ENCODE assay signal across 13 mouse cellular contexts in the genomic region with DNA sequence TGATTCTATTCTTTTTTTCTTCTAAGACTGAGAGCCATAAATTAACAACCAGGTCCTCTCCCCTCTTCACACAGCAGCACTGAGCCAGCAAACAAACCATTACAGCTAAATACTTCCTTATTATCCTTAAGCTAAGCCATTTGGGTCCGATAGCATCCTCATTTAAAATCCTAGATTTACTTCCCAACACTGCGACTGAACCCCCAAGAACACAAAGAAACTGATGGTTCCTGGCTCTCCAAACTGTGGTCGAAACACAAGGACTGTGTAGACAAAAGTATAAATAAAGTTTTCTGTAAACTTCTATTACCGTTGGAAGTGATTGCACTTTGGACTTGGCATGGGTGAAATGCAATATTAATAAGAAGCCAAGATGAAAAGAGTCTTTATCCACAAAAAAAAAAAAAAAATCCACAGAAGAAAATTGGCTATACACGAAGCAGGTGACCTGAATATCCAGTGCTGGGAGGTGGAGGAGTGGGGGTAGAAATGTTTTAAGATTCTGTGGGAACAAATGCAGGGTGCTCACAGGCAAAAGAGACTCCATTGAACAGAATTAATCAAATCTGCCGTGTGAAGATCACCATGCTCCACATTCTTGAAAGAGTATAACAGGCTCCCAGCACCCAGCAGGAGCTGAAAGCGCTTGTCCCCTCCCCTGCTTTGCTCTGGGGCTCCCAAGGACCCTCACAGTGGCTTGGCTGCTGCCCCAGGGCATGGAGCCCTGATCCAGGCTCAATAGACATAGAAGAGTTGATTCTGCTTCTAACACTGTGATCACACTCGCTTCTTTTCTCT. TPM values are rescaled to one million over a fixed set of nuclear protein-coding genes. Genes with fewer than 3 reads are reported as not detected.
A peak's percentile ranks its signal among the peaks of the same experiment; 100 is the strongest.
DNase-seq lines count a peak whose midpoint lies in the region; ATAC-seq and TF ChIP-seq lines count a peak whose summit lies in the region.
"Had no signal": no experiment of that assay in that cellular context is flagged by ENCODE, and none has a peak within 500 bp of the region (broad histone marks: within the 10 kb centered on the region; RNA-seq: fewer than 3 reads in every experiment).

No protein-coding gene starts in this region.

- 10% methylated on average over 8 of the region's 8 CpGs for WGBS in forebrain, postnatal 0 days
- 39% methylated on average over 8 of the region's 8 CpGs for WGBS in neural tube, embryonic 15.5 days

- H3K9me3 ChIP-seq in forebrain, postnatal 0 days (ENCODE audit: low read length) = no peaks in the 10 kb centered on the region
- no peaks in the 10 kb centered on the region for H3K9me3 ChIP-seq in neural tube, embryonic 15.5 days (replicated peaks)
- H3K9me3 ChIP-seq: embryonic facial prominence, embryonic 15.5 days; heart, embryonic 15.5 days had no signal

- H3K4me2 ChIP-seq in forebrain, postnatal 0 days (ENCODE audit: low read depth) = no peak overlapping the region
- H3K4me2 ChIP-seq in neural tube, embryonic 15.5 days = no peak overlapping the region
- H3K4me2 ChIP-seq: embryonic facial prominence, embryonic 15.5 days; heart, embryonic 15.5 days; lung, embryonic 14.5 days had no signal

- H3K4me3 ChIP-seq in forebrain, postnatal 0 days (ENCODE audit: low read depth, low read length) = no peak overlapping the region
- H3K4me3 ChIP-seq in neural tube, embryonic 15.5 days (replicated peaks) = no peak overlapping the region
- H3K4me3 ChIP-seq: embryonic facial prominence, embryonic 15.5 days; heart, embryonic 15.5 days had no signal

- ATAC-seq in forebrain, postnatal 0 days = peak; percentile 94
- peak; percentile 93 for ATAC-seq in neural tube, embryonic 15.5 days (ENCODE audit: low FRiP score)

- peak overlapping the region; percentile 35; the same call in 1 of the 2 replicates for H3K27ac ChIP-seq in forebrain, postnatal 0 days (ENCODE audit: low read depth, low read length)
- H3K27ac ChIP-seq in neural tube, embryonic 15.5 days (replicated peaks) = peak overlapping the region; percentile 42; the same call in 1 of the 2 replicates
- H3K27ac ChIP-seq: embryonic facial prominence, embryonic 15.5 days; heart, embryonic 15.5 days had no signal

- H3K9ac ChIP-seq in forebrain, postnatal 0 days = no peak overlapping the region
- no peak overlapping the region for H3K9ac ChIP-seq in neural tube, embryonic 15.5 days (replicated peaks)
- H3K9ac ChIP-seq: embryonic facial prominence, embryonic 15.5 days; heart, embryonic 15.5 days; lung, embryonic 14.5 days had no signal

- H3K4me1 ChIP-seq in forebrain, postnatal 0 days (ENCODE audit: insufficient read depth) = no peaks in the 10 kb centered on the region
- no peaks in the 10 kb centered on the region for H3K4me1 ChIP-seq in neural tube, embryonic 15.5 days
- H3K4me1 ChIP-seq: embryonic facial prominence, embryonic 15.5 days; heart, embryonic 15.5 days had no signal

- peak; percentile 26 to 57 for DNase-seq in cerebellum, postnatal 10 days
- DNase-seq in forebrain, postnatal 0 days = peak; percentile 55
- peak; percentile 40 to 81 for DNase-seq in layer of hippocampus, postnatal 14 days (ENCODE audit: low spot score in 2 of 2)
- no peak for DNase-seq in spleen, adult 12 weeks (ENCODE audit: low spot score)
- DNase-seq in yolk sac, embryonic 10.5 days (ENCODE audit: low spot score) = no peak
- no peak for DNase-seq in gastrocnemius, postnatal 4 days (ENCODE audit: low spot score in 2 of 2)
- no peak for DNase-seq in heart, postnatal 4 days
- DNase-seq: adrenal gland, postnatal 10 days; lung, embryonic 14.5 days; thymus, postnatal 36 days had no signal

- no peaks in the 10 kb centered on the region for H3K36me3 ChIP-seq in forebrain, postnatal 0 days (ENCODE audit: insufficient read depth)
- no peaks in the 10 kb centered on the region for H3K36me3 ChIP-seq in neural tube, embryonic 15.5 days
- H3K36me3 ChIP-seq: embryonic facial prominence, embryonic 15.5 days; heart, embryonic 15.5 days had no signal

- no peaks in the 10 kb centered on the region for H3K27me3 ChIP-seq in forebrain, postnatal 0 days (ENCODE audit: insufficient read depth, low read length)
- no peaks in the 10 kb centered on the region for H3K27me3 ChIP-seq in neural tube, embryonic 15.5 days (replicated peaks)
- H3K27me3 ChIP-seq: embryonic facial prominence, embryonic 15.5 days; heart, embryonic 15.5 days had no signal

- no peak for TF ChIP-seq CTCF in forebrain, postnatal 0 days (IDR thresholded peaks at IDR 0.05; ENCODE audit: low read depth)

RNA-seq across cellular contexts. Expression of a gene that starts 21.7 kb away (rescaled TPM):
- total RNA-seq in forebrain, postnatal 0 days (2014; rRNA removed) = 12.9 and 19.0 TPM in 2 replicates
- 2.5 and 3.8 TPM in 2 replicates for polyA plus RNA-seq in forebrain, postnatal 0 days (2015; fragmentation: Nextera tagmentation; extraction: Ambion mirVana)
- total RNA-seq in layer of hippocampus, postnatal 14 days (2021) = 10 to 100 TPM; 20.3 to 21.4 TPM
- polyA plus RNA-seq in neural tube, embryonic 15.5 days (2015; fragmentation: Nextera tagmentation; extraction: Ambion mirVana) = 3.0 and 3.1 TPM in 2 replicates
- under 1 TPM; 0.37 to 0.39 TPM for total RNA-seq in gastrocnemius, postnatal 4 days (2021)
- total RNA-seq in heart, postnatal 4 days (2021) = under 1 TPM; 0.02 to 0.19 TPM

Comparison
In these comparisons a context has a peak if more than half of its experiments do, and no peak if none do; other contexts are left out.
1. DNase-seq: peak in cerebellum, postnatal 10 days (2 of 2), forebrain, postnatal 0 days (single experiment) and layer of hippocampus, postnatal 14 days (2 of 2); none in spleen, adult 12 weeks (single experiment), yolk sac, embryonic 10.5 days (single experiment), gastrocnemius, postnatal 4 days (0 of 2) and heart, postnatal 4 days (single experiment).
2. RNA of a gene that starts 21.7 kb away (total RNA-seq): 20.3 to 21.4 TPM in layer of hippocampus, postnatal 14 days and 12.9 to 19.0 TPM in forebrain, postnatal 0 days; 0.37 to 0.39 TPM in gastrocnemius, postnatal 4 days and 0.02 to 0.19 TPM in heart, postnatal 4 days; every median in the first group is over 10 times any median in the second.